Mouse (Mus musculus): Measurements from ENCODE around the gene Acaa1a.
"Not testable (repeated sequence)": the region's sequence is repeated elsewhere in the genome, so short reads cannot be mapped to it uniquely, and the experiment has no call there.

Acaa1a gene

GRCm38 (mm10) chr9:119338350-119338749 lies 1.1 kb upstream of the Acaa1a start:
- intact Hi-C loops (cut with DNase I) = no loop called here

- intact Hi-C loops (cut with DNase I) = no loop called here
Observed at GRCm38 (mm10) chr9:119339106-119339505, 370 bp upstream of the Acaa1a start.

GRCm38 (mm10) chr9:119340212-119340580 lies 720 bp downstream of the Acaa1a start:
- intact Hi-C loops (cut with DNase I) = loop anchor here (2.0 kb wide), 1 partner anchor 17 kb away; the partner anchor contains the start of gene Oxsr1

- intact Hi-C loops (cut with DNase I) = loop anchor here (2.0 kb wide), 1 partner anchor 18 kb away; the partner anchor contains the start of gene Oxsr1
Observed at GRCm38 (mm10) chr9:119340909-119341816, 1.7 kb downstream of the Acaa1a start, which contains the start of gene Myd88. Gene Myd88 (minus strand): TSS chr9:119341411.

- intact Hi-C loops (cut with DNase I) = no loop called here
Observed at GRCm38 (mm10) chr9:119342728-119343127, 3.3 kb downstream of the Acaa1a start.

GRCm38 (mm10) chr9:119346376-119346775 lies 6.9 kb downstream of the Acaa1a start:
- intact Hi-C loops (cut with DNase I) = no loop called here

GRCm38 (mm10) chr9:119350531-119350930 lies 11.1 kb downstream of the Acaa1a start:
- intact Hi-C loops (cut with DNase I) = loop anchor here (5.0 to 10.0 kb wide), 2 partner anchors 46 to 193 kb away; partner anchors contain the start of genes Acaa1b and Gm47289

- intact Hi-C loops (cut with DNase I) = loop anchor here (5.0 to 10.0 kb wide), 2 partner anchors 46 to 194 kb away; partner anchors contain the start of genes Acaa1b and Gm47289
Observed at GRCm38 (mm10) chr9:119350947-119351705, 11.7 kb downstream of the Acaa1a start.

GRCm38 (mm10) chr9:119352060-119352459 lies 12.6 kb downstream of the Acaa1a start:
- intact Hi-C loops (cut with DNase I) = loop anchor here (5.0 to 10.0 kb wide), 2 partner anchors 47 to 195 kb away; partner anchors contain the start of genes Acaa1b and Gm47289

GRCm38 (mm10) chr9:119353926-119354325 lies 14.4 kb downstream of the Acaa1a start:
- intact Hi-C loops (cut with DNase I) = loop anchor here (5.0 to 10.0 kb wide), 2 partner anchors 49 to 197 kb away; partner anchors contain the start of genes Acaa1b and Gm47289

GRCm38 (mm10) chr9:119355943-119356342 lies 16.5 kb downstream of the Acaa1a start:
- intact Hi-C loops (cut with DNase I) = loop anchor here (2.0 to 10.0 kb wide), 3 partner anchors 46 to 75 kb away; partner anchors contain the start of gene Acvr2b

GRCm38 (mm10) chr9:119357331-119358057 lies 18.0 kb downstream of the Acaa1a start, which contains the start of gene Xylb:
Gene Xylb (plus strand): TSS chr9:119357381.
- intact Hi-C loops (cut with DNase I) = loop anchor here (2.0 to 10.0 kb wide), 3 partner anchors 45 to 73 kb away; partner anchors contain the start of gene Acvr2b

- intact Hi-C loops (cut with DNase I) = loop anchor here (5.0 to 10.0 kb wide), 2 partner anchors 44 to 53 kb away; partner anchors contain the start of gene Acvr2b
Observed at GRCm38 (mm10) chr9:119358058-119358429, 18.6 kb downstream of the Acaa1a start.

- intact Hi-C loops (cut with DNase I) = no loop called here
Observed at GRCm38 (mm10) chr9:119361416-119361815, 21.9 kb downstream of the Acaa1a start.

GRCm38 (mm10) chr9:119363229-119363628 lies 23.8 kb downstream of the Acaa1a start:
- intact Hi-C loops (cut with DNase I) = no loop called here

GRCm38 (mm10) chr9:119365284-119365683 lies 25.8 kb downstream of the Acaa1a start, which contains the start of gene Slc22a14:
Gene Slc22a14 (minus strand): TSS chr9:119365553.
- intact Hi-C loops (cut with DNase I) = no loop called here

- intact Hi-C loops (cut with DNase I) = no loop called here
Observed at GRCm38 (mm10) chr9:119368367-119368766, 28.9 kb downstream of the Acaa1a start.

GRCm38 (mm10) chr9:119370770-119371169 lies 31.3 kb downstream of the Acaa1a start:
- intact Hi-C loops (cut with DNase I) = not testable (repeated sequence)

- intact Hi-C loops (cut with DNase I) = no loop called here
Observed at GRCm38 (mm10) chr9:119371251-119371650, 31.8 kb downstream of the Acaa1a start.

GRCm38 (mm10) chr9:119375008-119375407 lies 35.5 kb downstream of the Acaa1a start:
- intact Hi-C loops (cut with DNase I) = no loop called here

All from adrenal gland (tissue).